8 mouse cellular contexts compared by ENCODE assay signal in genomic region chr11:16843889-16844568, GRCm38 (mm10).
DNase-seq lines count a peak whose midpoint lies in the region; ATAC-seq and TF ChIP-seq lines count a peak whose summit lies in the region.

No protein-coding gene starts in this region.

- peak overlapping the region; percentile 82 for H3K27ac ChIP-seq in limb, embryonic 15.5 days
- H3K27ac ChIP-seq in forebrain, embryonic 14.5 days (ENCODE audit: low read depth, low read length) = no peak overlapping the region
- no peak overlapping the region for H3K27ac ChIP-seq in forebrain, postnatal 0 days (ENCODE audit: low read depth, low read length)
- no peak overlapping the region for H3K27ac ChIP-seq in liver, postnatal 0 days (ENCODE audit: low read depth)

- no peaks in the 10 kb centered on the region for H3K9me3 ChIP-seq in limb, embryonic 15.5 days
- H3K9me3 ChIP-seq in forebrain, embryonic 14.5 days (replicated peaks; ENCODE audit: control insufficient read depth, low read length) = no peaks in the 10 kb centered on the region
- no peaks in the 10 kb centered on the region for H3K9me3 ChIP-seq in forebrain, postnatal 0 days (ENCODE audit: low read length)
- H3K9me3 ChIP-seq in liver, postnatal 0 days (ENCODE audit: low read length) = no peaks in the 10 kb centered on the region

- TF ChIP-seq CTCF in forebrain, postnatal 0 days (IDR thresholded peaks at IDR 0.05; ENCODE audit: low read depth) = no peak
- no peak for TF ChIP-seq CTCF in liver, postnatal 0 days (IDR thresholded peaks at IDR 0.05; ENCODE audit: low read depth)

- WGBS in limb, embryonic 15.5 days = 42% methylated on average over 12 of the region's 12 CpGs
- 79% methylated on average over 12 of the region's 12 CpGs for WGBS in forebrain, embryonic 14.5 days
- WGBS in forebrain, postnatal 0 days = 76% methylated on average over 12 of the region's 12 CpGs
- 29% methylated on average over 12 of the region's 12 CpGs for WGBS in liver, postnatal 0 days (ENCODE audit: insufficient replicate concordance)

- no peak overlapping the region for H3K4me2 ChIP-seq in limb, embryonic 15.5 days
- H3K4me2 ChIP-seq in forebrain, embryonic 14.5 days (ENCODE audit: low read length) = no peak overlapping the region
- no peak overlapping the region for H3K4me2 ChIP-seq in forebrain, postnatal 0 days (ENCODE audit: low read depth)
- H3K4me2 ChIP-seq in liver, postnatal 0 days (ENCODE audit: low read depth, low read length) = no peak overlapping the region

- ATAC-seq in CD4-positive, CD25-positive, alpha-beta regulatory T cell, adult 4 months = peak; percentile 53
- peak; percentile 79 for ATAC-seq in limb, embryonic 15.5 days (ENCODE audit: insufficient number of reproducible peaks, low FRiP score, low TSS enrichment, low read depth)
- ATAC-seq in forebrain, embryonic 14.5 days = no peak
- no peak for ATAC-seq in forebrain, postnatal 0 days
- ATAC-seq in liver, postnatal 0 days = no peak

- H3K36me3 ChIP-seq in limb, embryonic 15.5 days = 0 out of 2 replicates have a peak, but pooled peaks cover 3% of the 10 kb centered on the region
- H3K36me3 ChIP-seq in forebrain, embryonic 14.5 days (ENCODE audit: control insufficient read depth, insufficient read depth, low read length) = no peaks in the 10 kb centered on the region
- no peaks in the 10 kb centered on the region for H3K36me3 ChIP-seq in forebrain, postnatal 0 days (ENCODE audit: insufficient read depth)
- H3K36me3 ChIP-seq in liver, postnatal 0 days (replicated peaks; ENCODE audit: insufficient read depth, low read length) = no peaks in the 10 kb centered on the region

- H3K4me3 ChIP-seq in limb, embryonic 15.5 days = no peak overlapping the region
- H3K4me3 ChIP-seq in forebrain, embryonic 14.5 days (ENCODE audit: low read depth, low read length) = no peak overlapping the region
- H3K4me3 ChIP-seq in forebrain, postnatal 0 days (ENCODE audit: low read depth, low read length) = no peak overlapping the region
- no peak overlapping the region for H3K4me3 ChIP-seq in liver, postnatal 0 days (ENCODE audit: low read depth, low read length)

- no peaks in the 10 kb centered on the region for H3K27me3 ChIP-seq in limb, embryonic 15.5 days
- H3K27me3 ChIP-seq in forebrain, embryonic 14.5 days (replicated peaks; ENCODE audit: control insufficient read depth, insufficient read depth, low read length) = no peaks in the 10 kb centered on the region
- H3K27me3 ChIP-seq in forebrain, postnatal 0 days (ENCODE audit: insufficient read depth, low read length) = no peaks in the 10 kb centered on the region
- H3K27me3 ChIP-seq in liver, postnatal 0 days (ENCODE audit: insufficient read depth, low read length) = no peaks in the 10 kb centered on the region

- H3K9ac ChIP-seq in limb, embryonic 15.5 days = no peak overlapping the region
- H3K9ac ChIP-seq in forebrain, embryonic 14.5 days (ENCODE audit: low read length) = no peak overlapping the region
- H3K9ac ChIP-seq in forebrain, postnatal 0 days = no peak overlapping the region
- no peak overlapping the region for H3K9ac ChIP-seq in liver, postnatal 0 days (replicated peaks)

- peak; percentile 71 for DNase-seq in 3T3-L1 (ENCODE audit: low read depth, low spot score)
- peak; percentile 46 to 64 for DNase-seq in heart, adult 9 months (ENCODE audit: low spot score in 2 of 2)
- no peak for DNase-seq in forebrain, embryonic 14.5 days (ENCODE audit: low spot score)
- no peak for DNase-seq in forebrain, postnatal 0 days
- no peak for DNase-seq in liver, postnatal 0 days
- DNase-seq in thymus, postnatal 10 days (ENCODE audit: low spot score in 2 of 2) = no peak

- peaks cover 42% of the 10 kb centered on the region for H3K4me1 ChIP-seq in limb, embryonic 15.5 days
- no peaks in the 10 kb centered on the region for H3K4me1 ChIP-seq in forebrain, embryonic 14.5 days (ENCODE audit: control insufficient read depth, insufficient read depth, low read length)
- H3K4me1 ChIP-seq in forebrain, postnatal 0 days (ENCODE audit: insufficient read depth) = no peaks in the 10 kb centered on the region
- H3K4me1 ChIP-seq in liver, postnatal 0 days (ENCODE audit: insufficient read depth) = no peaks in the 10 kb centered on the region

- TF ChIP-seq EP300 in liver, postnatal 0 days (IDR thresholded peaks at IDR 0.05; ENCODE audit: low read depth) = no peak

Comparison
In these comparisons a context has a peak if more than half of its experiments do, and no peak if none do; other contexts are left out.
1. DNase-seq: peak in 3T3-L1 (single experiment) and heart, adult 9 months (2 of 2); none in forebrain, embryonic 14.5 days (single experiment), forebrain, postnatal 0 days (single experiment), liver, postnatal 0 days (single experiment) and thymus, postnatal 10 days (0 of 2).
2. ATAC-seq: peak in CD4-positive, CD25-positive, alpha-beta regulatory T cell, adult 4 months (single experiment) and limb, embryonic 15.5 days (single experiment); none in forebrain, embryonic 14.5 days (single experiment), forebrain, postnatal 0 days (single experiment) and liver, postnatal 0 days (single experiment).